Mouse (Mus musculus) erythroblast, embryonic 14.5 days (primary cell): ENCODE results near the gene Def6.

Experiments used
- GATA1 ChIP-seq: IDR thresholded peaks from 2 replicates; pipeline ENCODE4 v1.6.1; 2012; ENCODE audit warnings: low read length, inconsistent platforms, mixed read lengths
- TAL1 ChIP-seq: IDR thresholded peaks from 3 replicates; pipeline ENCODE4 v1.6.1; 2012; ENCODE audit warnings: low read length, inconsistent platforms, mixed read lengths

DNA sequence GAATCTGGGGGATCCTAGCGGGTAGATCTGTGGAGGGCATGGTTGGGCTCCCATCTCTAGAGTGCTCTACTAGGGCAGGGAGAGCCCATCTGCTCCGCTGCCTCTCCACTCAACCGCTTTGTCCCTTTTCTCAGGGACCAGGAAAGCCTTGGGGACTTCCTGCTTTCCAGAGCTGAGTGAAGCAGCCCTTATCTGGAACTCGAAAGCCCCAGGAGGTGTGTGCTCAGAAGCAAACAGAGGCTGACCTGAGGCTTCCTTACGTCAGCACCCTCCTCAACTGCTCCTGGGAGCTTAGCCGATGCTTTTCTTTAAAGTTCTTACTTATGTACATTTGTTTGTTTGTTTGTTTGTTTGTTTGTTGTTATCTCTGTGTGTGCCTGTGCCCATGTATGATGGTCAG is 65.3 kb downstream of the Def6 start:
- TF ChIP-seq GATA1: no peak
- no peak for TF ChIP-seq TAL1
